Mouse (Mus musculus) kidney, embryonic 14.5 days (tissue): ENCODE results near the gene Txndc12. TPM values are rescaled to one million over a fixed set of nuclear protein-coding genes. Genes with fewer than 3 reads are reported as not detected.

Experiments
- ATAC-seq: fragments of 200-750 bp; cut with Nextera tagmentation; 2 replicates; pipeline ENCODE4 v1.8.0; 2017; ENCODE audit warnings: moderate number of reproducible peaks, mild to moderate bottlenecking, moderate TSS enrichment, moderate library complexity; ENCODE audit not compliant: low FRiP score, low TSS enrichment
- H3K27ac ChIP-seq: fragments of 300-500 bp; sonication (generic); 2 replicates; pipeline ENCODE4 v1.5.1; 2014; ENCODE audit warnings: low read depth, mild to moderate bottlenecking, low read length, moderate library complexity, mixed read lengths
- H3K27me3 ChIP-seq: fragments of 300-500 bp; sonication (generic); 2 replicates; pipeline ENCODE4 v1.6.1; 2014; ENCODE audit warnings: mild to moderate bottlenecking, low read length; ENCODE audit not compliant: control insufficient read depth, insufficient read depth
- H3K36me3 ChIP-seq: fragments of 300-500 bp; sonication (generic); 2 replicates; pipeline ENCODE4 v1.6.1; 2014; ENCODE audit warnings: low read length, mixed read lengths; ENCODE audit not compliant: control insufficient read depth, insufficient read depth
- H3K4me1 ChIP-seq: fragments of 300-500 bp; sonication (generic); 2 replicates; pipeline ENCODE4 v1.6.1; 2014; ENCODE audit warnings: low read length, mixed read lengths; ENCODE audit not compliant: control insufficient read depth, insufficient read depth
- H3K4me2 ChIP-seq: fragments of 300-500 bp; sonication (generic); replicated peaks from 2 replicates; pipeline ENCODE4 v1.6.1; 2014; ENCODE audit warnings: low read depth, mild to moderate bottlenecking, low read length
- H3K4me3 ChIP-seq: fragments of 300-500 bp; sonication (generic); 2 replicates; pipeline ENCODE4 v1.5.1; 2014; ENCODE audit warnings: mild to moderate bottlenecking, low read length
- H3K9ac ChIP-seq: fragments of 300-500 bp; sonication (generic); 2 replicates; pipeline ENCODE4 v1.6.1; 2014; ENCODE audit warnings: low read depth, mild to moderate bottlenecking, low read length, moderate library complexity
- H3K9me3 ChIP-seq: fragments of 300-500 bp; sonication (generic); 2 replicates; pipeline ENCODE4 v1.6.1; 2016; ENCODE audit warnings: low read length; ENCODE audit not compliant: control insufficient read depth
- WGBS: fragments of 180-500 bp; shearing (Covaris S2); extraction: QIAGEN DNeasy Blood & Tissue Kit; methylation state at CpG from one replicate; pipeline ENCODE4 v1.1.7; 2014; 5-methylcytosine and 5-hydroxymethylcytosine counted together
- polyA plus RNA-seq: library from polyadenylated mRNA; unstranded; fragments of >200 nt; fragmentation: Nextera tagmentation; extraction: Ambion mirVana; gene quantifications from 2 replicates; pipeline ENCODE4 v1.2.1, GENCODE M21; 2014

The Txndc12 gene
- polyA plus RNA-seq, 1 experiment from 2014 or later, result 117 TPM

DNA sequence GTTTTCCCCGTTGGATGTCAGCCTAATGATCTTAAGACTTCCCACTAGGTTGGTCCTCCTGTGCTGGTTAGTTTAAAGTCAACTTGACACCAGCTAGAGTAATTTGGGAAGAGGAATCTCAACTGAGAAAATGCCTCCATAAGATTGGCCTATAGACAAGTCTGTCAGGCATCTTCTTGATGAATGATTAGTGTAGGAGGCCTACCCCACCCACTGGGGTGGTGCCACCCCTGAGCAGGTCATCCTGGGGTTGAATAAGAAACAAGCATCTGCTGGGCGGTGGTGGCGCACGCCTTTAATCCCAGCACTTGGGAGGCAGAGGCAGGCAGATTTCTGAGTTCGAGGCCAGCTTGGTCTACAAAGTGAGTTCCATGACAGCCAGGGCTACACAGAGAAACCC, 39.3 kb downstream of the Txndc12 start:
- Histone ChIP-seq H3K4me1 (no peaks in the 10 kb centered on the region), H3K27ac (no peak overlapping the region), H3K36me3 (no peaks in the 10 kb centered on the region), H3K9ac (no peak overlapping the region), H3K27me3 (no peaks in the 10 kb centered on the region), H3K4me3 (no peak overlapping the region), H3K4me2 (no peak overlapping the region), H3K9me3 (no peaks in the 10 kb centered on the region)
- WGBS, result 92% methylated on average over 5 of the region's 5 CpGs
- ATAC-seq, result no peak

DNA sequence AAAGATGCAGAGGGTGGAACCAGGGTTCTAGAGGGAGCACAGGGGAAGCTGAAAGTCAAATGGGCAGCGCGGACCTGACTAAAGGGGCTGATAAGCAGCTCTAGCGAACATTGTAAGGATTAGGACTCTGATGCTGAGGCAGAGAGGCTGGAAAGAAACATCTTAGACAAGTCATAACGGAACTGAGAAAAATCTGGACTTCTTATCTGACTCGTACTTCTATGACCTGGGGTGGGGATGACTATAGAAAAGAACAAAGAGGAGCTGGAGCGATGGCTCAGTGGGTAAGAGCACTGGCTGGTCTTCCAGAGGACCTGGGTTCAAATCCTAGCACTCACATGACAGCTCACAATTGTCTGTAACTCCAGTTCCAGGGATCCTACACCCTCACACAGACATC, 43.5 kb downstream of the Txndc12 start:
- ATAC-seq, result no peak
- WGBS, result 81% methylated on average over 6 of the region's 6 CpGs
- no peak overlapping the region for H3K9ac ChIP-seq

GRCm38 (mm10) chr4:108878963-108879822, 44.8 kb downstream of the Txndc12 start, which contains the start of gene Rab3b:
Rab3b (plus strand) TSS chr4:108879063.
- peak; percentile 96 for ATAC-seq
- Histone ChIP-seq H3K9me3 (no peaks in the 10 kb centered on the region), H3K4me3 (peak within 1 kb of the TSS; percentile 58), H3K4me1 (no peaks in the 10 kb centered on the region), H3K9ac (peak within 1 kb of the TSS; percentile 67), H3K36me3 (no peaks in the 10 kb centered on the region), H3K27me3 (no peaks in the 10 kb centered on the region), H3K4me2 (peak within 1 kb of the TSS; percentile 97), H3K27ac (no peak within 1 kb of the TSS)
- under 1% methylated on average over 46 of the region's 46 CpGs for WGBS

More for the DNA sequence above, 43.5 kb downstream of the Txndc12 start:
- H3K9me3 ChIP-seq, result no peaks in the 10 kb centered on the region
- no peak overlapping the region for H3K27ac ChIP-seq
- H3K27me3 ChIP-seq, result no peaks in the 10 kb centered on the region
- no peaks in the 10 kb centered on the region for H3K4me1 ChIP-seq
- H3K36me3 ChIP-seq, result no peaks in the 10 kb centered on the region
- no peak overlapping the region for H3K4me2 ChIP-seq
- no peak overlapping the region for H3K4me3 ChIP-seq

- Histone ChIP-seq H3K9ac (no peak overlapping the region), H3K4me3 (no peak overlapping the region), H3K9me3 (no peaks in the 10 kb centered on the region), H3K4me2 (no peak overlapping the region), H3K36me3 (no peaks in the 10 kb centered on the region), H3K27ac (no peak overlapping the region), H3K27me3 (no peaks in the 10 kb centered on the region), H3K4me1 (no peaks in the 10 kb centered on the region)
- WGBS, result 62% methylated on average over 13 of the region's 13 CpGs
- ATAC-seq, result no peak
These were observed 49.4 kb downstream of the Txndc12 start for GRCm38 (mm10) chr4:108883815-108884214.

- Histone ChIP-seq H3K36me3 (no peaks in the 10 kb centered on the region), H3K4me2 (no peak overlapping the region), H3K4me1 (no peaks in the 10 kb centered on the region), H3K27ac (no peak overlapping the region), H3K9me3 (no peaks in the 10 kb centered on the region), H3K9ac (no peak overlapping the region), H3K4me3 (no peak overlapping the region), H3K27me3 (no peaks in the 10 kb centered on the region)
- WGBS, result 88% methylated on average over 4 of the region's 4 CpGs
- no peak for ATAC-seq
These were observed 53.1 kb downstream of the Txndc12 start for GRCm38 (mm10) chr4:108887456-108887855.

- no peaks in the 10 kb centered on the region for H3K27me3 ChIP-seq
- no peak overlapping the region for H3K27ac ChIP-seq
- no peak overlapping the region for H3K4me2 ChIP-seq
- 87% methylated on average over 6 of the region's 6 CpGs for WGBS
- H3K4me1 ChIP-seq, result no peaks in the 10 kb centered on the region
- H3K9ac ChIP-seq, result no peak overlapping the region
- H3K9me3 ChIP-seq, result no peaks in the 10 kb centered on the region
- no peak overlapping the region for H3K4me3 ChIP-seq
- no peaks in the 10 kb centered on the region for H3K36me3 ChIP-seq
- no peak for ATAC-seq
These were observed 56.5 kb downstream of the Txndc12 start for GRCm38 (mm10) chr4:108890876-108891275.

GRCm38 (mm10) chr4:108900421-108900820, 66.0 kb downstream of the Txndc12 start:
- Histone ChIP-seq H3K27ac (no peak overlapping the region), H3K27me3 (no peaks in the 10 kb centered on the region), H3K9ac (no peak overlapping the region), H3K4me2 (no peak overlapping the region), H3K4me3 (no peak overlapping the region), H3K36me3 (no peaks in the 10 kb centered on the region), H3K4me1 (no peaks in the 10 kb centered on the region), H3K9me3 (no peaks in the 10 kb centered on the region)
- WGBS, result 89% methylated on average over 7 of the region's 7 CpGs
- no peak for ATAC-seq

DNA sequence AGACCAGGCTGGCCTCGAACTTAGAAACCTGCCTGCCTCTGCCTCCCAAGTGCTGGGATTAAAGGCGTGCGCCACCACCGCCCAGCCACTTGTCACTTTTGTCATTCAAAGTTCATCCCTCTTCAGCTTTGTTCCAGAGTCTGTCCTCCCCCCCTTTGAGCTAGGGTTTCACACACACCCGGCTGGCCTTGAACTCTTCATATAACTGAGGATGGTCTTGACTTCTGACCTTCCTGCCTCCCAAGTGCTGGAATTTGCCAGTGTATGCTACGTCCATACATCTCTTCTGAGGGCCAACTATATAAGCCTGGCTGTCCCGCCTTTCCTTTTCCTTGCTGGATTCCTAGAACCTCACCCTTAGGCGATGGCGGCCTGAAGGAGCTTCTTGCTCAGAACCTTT, 68.5 kb downstream of the Txndc12 start:
- Histone ChIP-seq H3K4me3 (no peak overlapping the region), H3K4me1 (no peaks in the 10 kb centered on the region), H3K27me3 (no peaks in the 10 kb centered on the region), H3K9ac (no peak overlapping the region), H3K4me2 (no peak overlapping the region), H3K36me3 (no peaks in the 10 kb centered on the region), H3K27ac (no peak overlapping the region), H3K9me3 (no peaks in the 10 kb centered on the region)
- ATAC-seq, result no peak
- WGBS, result 91% methylated on average over 9 of the region's 9 CpGs

- H3K36me3 ChIP-seq, result no peaks in the 10 kb centered on the region
- H3K4me3 ChIP-seq, result no peak overlapping the region
- H3K9me3 ChIP-seq, result no peaks in the 10 kb centered on the region
- H3K27ac ChIP-seq, result no peak overlapping the region
- no peaks in the 10 kb centered on the region for H3K27me3 ChIP-seq
- H3K4me2 ChIP-seq, result no peak overlapping the region
- ATAC-seq, result no peak
- 90% methylated on average over 9 of the region's 9 CpGs for WGBS
- no peaks in the 10 kb centered on the region for H3K4me1 ChIP-seq
- no peak overlapping the region for H3K9ac ChIP-seq
These were observed 68.9 kb downstream of the Txndc12 start for GRCm38 (mm10) chr4:108903346-108903745.
